Mouse (Mus musculus): Measurements from ENCODE around the gene Scyl1. TPM values are rescaled to one million over a fixed set of nuclear protein-coding genes. Genes with fewer than 3 reads are reported as not detected.

Gene Scyl1
- total and polyA plus RNA-seq, 3 experiments, result 36.0 to 64.1 TPM; not detected in 1

DNA sequence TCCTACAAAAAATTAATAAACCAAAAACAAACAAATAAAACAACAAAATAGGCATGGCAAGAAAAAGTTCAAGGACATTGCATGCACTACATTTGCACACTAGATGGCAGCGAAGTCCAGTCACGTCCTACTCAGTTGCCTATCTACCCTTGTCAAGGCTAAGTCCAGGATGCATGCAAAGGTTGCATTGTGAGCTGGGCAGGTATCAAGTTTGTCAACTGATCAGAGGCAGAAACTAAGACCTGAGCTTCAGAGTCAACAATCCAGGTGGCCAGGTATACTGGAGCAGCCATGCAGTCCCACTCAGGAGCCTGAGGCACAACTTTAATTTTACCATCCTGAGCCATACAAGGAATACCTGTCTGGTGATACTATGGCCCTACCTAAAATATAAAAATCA is 21.9 kb upstream of the Scyl1 start (continued):
- TF ChIP-seq CTCF (IDR thresholded peaks at IDR 0.05 in 2 of 3, conservative IDR thresholded peaks at IDR 0.05 in 1 of 3; ENCODE audit: control insufficient read depth in 1 of 3, insufficient read depth in 1 of 3, low read depth in 2 of 3, low read length in 3 of 3, poor library complexity in 1 of 3, severe bottlenecking in 1 of 3) (peak; percentile 71 to 98 (median 84)), USF1 (IDR thresholded peaks at IDR 0.05; ENCODE audit: low read depth, low read length) (no peak), E2F4 (IDR thresholded peaks at IDR 0.05; ENCODE audit: borderline replicate concordance, low read depth, low read length) (no peak), TCF12 (IDR thresholded peaks at IDR 0.05; ENCODE audit: low read depth, low read length) (no peak), MXI1 (IDR thresholded peaks at IDR 0.05; ENCODE audit: low read depth, low read length) (peak; percentile 41; the same call in 1 of the 2 replicates)

DNA sequence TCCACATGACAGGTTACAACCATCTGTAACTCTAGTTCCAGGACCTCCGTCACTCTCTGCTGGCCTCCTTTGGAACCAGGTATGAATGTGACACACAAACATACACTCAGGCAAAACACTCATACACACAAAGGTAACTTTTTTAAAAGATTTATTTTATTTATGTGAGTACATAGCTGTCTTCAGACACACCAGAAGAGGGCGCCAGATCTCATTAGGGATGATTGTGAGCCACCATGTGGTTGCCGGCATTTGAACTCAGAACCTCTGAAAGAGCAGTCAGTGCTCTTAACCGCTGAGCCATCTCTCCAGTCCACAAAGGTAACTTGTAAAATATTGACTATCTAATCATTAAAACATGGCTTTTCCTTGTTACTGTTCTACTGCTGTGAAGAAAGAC is 20.1 kb upstream of the Scyl1 start:
- no peak overlapping the region for H3K4me3 ChIP-seq (ENCODE audit: control insufficient read depth in 1 of 2, insufficient read depth in 1 of 2, low read depth in 2 of 2, low read length in 2 of 2)
- H3K4me1 ChIP-seq (ENCODE audit: control insufficient read depth in 1 of 2, insufficient read depth in 2 of 2, low read length in 2 of 2), result peaks cover 0 to 13% of the 10 kb centered on the region in 2 experiments; a peak in 2 of 4 replicates

DNA sequence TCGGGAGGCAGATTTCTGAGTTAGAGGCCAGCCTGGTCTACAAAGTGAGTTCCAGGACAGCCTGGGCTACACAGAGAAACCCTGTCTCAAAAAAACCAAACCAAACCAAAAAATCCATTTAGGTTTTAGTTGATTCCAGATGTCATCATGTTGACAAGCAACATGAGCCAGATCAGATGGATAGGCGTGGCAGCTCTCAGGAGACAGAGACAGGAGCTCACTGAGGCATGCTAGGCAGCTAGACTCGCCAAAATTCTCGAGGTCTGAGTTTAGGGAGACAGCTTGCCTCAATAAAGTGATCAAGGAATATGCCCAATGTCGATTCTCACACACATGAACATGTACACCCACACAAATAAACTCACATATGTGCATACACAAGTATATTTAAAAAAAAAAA is 17.8 kb upstream of the Scyl1 start:
- no peak for DNase-seq (ENCODE audit: low read depth, low spot score)
- Histone ChIP-seq H3K27ac (ENCODE audit: control insufficient read depth, low read depth, low read length) (no peak overlapping the region), H3K36me3 (ENCODE audit: control insufficient read depth in 1 of 2, insufficient read depth in 2 of 2, low read length in 2 of 2) (peaks cover 0 to 3% of the 10 kb centered on the region in 2 experiments; a peak in 1 of 4 replicates), H3K79me2 (ENCODE audit: control insufficient read depth, insufficient read depth, low read length, poor library complexity) (no peaks in the 10 kb centered on the region), H3K9ac (ENCODE audit: control insufficient read depth, low read depth, low read length, poor library complexity, severe bottlenecking) (no peak overlapping the region), H3K9me3 (replicated peaks; ENCODE audit: insufficient read depth, low read length) (no peaks in the 10 kb centered on the region), H3K4me3 (ENCODE audit: control insufficient read depth in 1 of 2, insufficient read depth in 1 of 2, low read depth in 2 of 2, low read length in 2 of 2) (no peak overlapping the region), H3K27me3 (ENCODE audit: control insufficient read depth in 1 of 2, insufficient read depth in 2 of 2, low read length in 2 of 2) (no peaks in the 10 kb centered on the region), H3K4me1 (ENCODE audit: control insufficient read depth in 1 of 2, insufficient read depth in 2 of 2, low read length in 2 of 2) (peaks cover 0 to 11% of the 10 kb centered on the region in 2 experiments; a peak in 2 of 4 replicates)
- no peak for TF ChIP-seq TCF12 (IDR thresholded peaks at IDR 0.05; ENCODE audit: low read depth, low read length)
- TF ChIP-seq POLR2A (IDR thresholded peaks at IDR 0.05; ENCODE audit: control insufficient read depth in 1 of 2, insufficient read depth in 1 of 2, low read depth in 1 of 2, low read length in 2 of 2, poor library complexity in 1 of 2), result no peak
- no peak for TF ChIP-seq ZMIZ1 (IDR thresholded peaks at IDR 0.05; ENCODE audit: low read depth, low read length)
- no peak for TF ChIP-seq TAL1 (IDR thresholded peaks at IDR 0.05; ENCODE audit: low read length)
- no peak for TF ChIP-seq SMC3 (IDR thresholded peaks at IDR 0.05; ENCODE audit: low read depth, low read length)
- no peak for TF ChIP-seq CHD1 (IDR thresholded peaks at IDR 0.05; ENCODE audit: low read depth, low read length)
- TF ChIP-seq ZKSCAN1 (IDR thresholded peaks at IDR 0.05; ENCODE audit: low read depth, low read length), result no peak
- TF ChIP-seq POLR2AphosphoS2 (IDR thresholded peaks at IDR 0.05; ENCODE audit: low read length), result no peak
- no peak for TF ChIP-seq ELF1 (IDR thresholded peaks at IDR 0.05; ENCODE audit: low read depth, low read length)
- TF ChIP-seq MEF2A (IDR thresholded peaks at IDR 0.05; ENCODE audit: extremely low read depth, insufficient replicate concordance, low read depth, low read length, poor library complexity, severe bottlenecking), result no peak
- TF ChIP-seq E2F4 (IDR thresholded peaks at IDR 0.05; ENCODE audit: borderline replicate concordance, low read depth, low read length), result no peak
- no peak for TF ChIP-seq HCFC1 (IDR thresholded peaks at IDR 0.05; ENCODE audit: low read depth, low read length)
- no peak for TF ChIP-seq POLR2AphosphoS5 (IDR thresholded peaks at IDR 0.05; ENCODE audit: borderline replicate concordance, low read depth, low read length)
- no peak for TF ChIP-seq GABPA (IDR thresholded peaks at IDR 0.05; ENCODE audit: low read depth, low read length)

More for the DNA sequence above, 20.1 kb upstream of the Scyl1 start:
- DNase-seq (ENCODE audit: low read depth, low spot score), result no peak
- Histone ChIP-seq H3K9ac (ENCODE audit: control insufficient read depth, low read depth, low read length, poor library complexity, severe bottlenecking) (no peak overlapping the region), H3K9me3 (replicated peaks; ENCODE audit: insufficient read depth, low read length) (no peaks in the 10 kb centered on the region), H3K36me3 (ENCODE audit: control insufficient read depth in 1 of 2, insufficient read depth in 2 of 2, low read length in 2 of 2) (peaks cover 0 to 14% of the 10 kb centered on the region in 2 experiments; a peak in 3 of 4 replicates), H3K27me3 (ENCODE audit: control insufficient read depth in 1 of 2, insufficient read depth in 2 of 2, low read length in 2 of 2) (no peaks in the 10 kb centered on the region), H3K79me2 (ENCODE audit: control insufficient read depth, insufficient read depth, low read length, poor library complexity) (no peaks in the 10 kb centered on the region), H3K27ac (ENCODE audit: control insufficient read depth, low read depth, low read length) (no peak overlapping the region)
- TF ChIP-seq HCFC1 (IDR thresholded peaks at IDR 0.05; ENCODE audit: low read depth, low read length) (no peak), TCF12 (IDR thresholded peaks at IDR 0.05; ENCODE audit: low read depth, low read length) (no peak), RAD21 (IDR thresholded peaks at IDR 0.05; ENCODE audit: low read depth, low read length) (no peak), ETS1 (IDR thresholded peaks at IDR 0.05; ENCODE audit: low read depth, low read length) (no peak), RCOR1 (IDR thresholded peaks at IDR 0.05; ENCODE audit: low read depth, low read length) (no peak), USF1 (IDR thresholded peaks at IDR 0.05; ENCODE audit: low read depth, low read length) (no peak), GATA1 (IDR thresholded peaks at IDR 0.05; ENCODE audit: low read depth, low read length) (no peak), GABPA (IDR thresholded peaks at IDR 0.05; ENCODE audit: low read depth, low read length) (no peak), CHD2 (IDR thresholded peaks at IDR 0.05; ENCODE audit: low read length) (no peak), USF2 (IDR thresholded peaks at IDR 0.05; ENCODE audit: borderline replicate concordance in 1 of 2, insufficient read depth in 1 of 2, low read depth in 1 of 2, low read length in 2 of 2) (no peak), ZMIZ1 (IDR thresholded peaks at IDR 0.05; ENCODE audit: low read depth, low read length) (no peak), CTCF (IDR thresholded peaks at IDR 0.05 in 2 of 3, conservative IDR thresholded peaks at IDR 0.05 in 1 of 3; ENCODE audit: control insufficient read depth in 1 of 3, insufficient read depth in 1 of 3, low read depth in 2 of 3, low read length in 3 of 3, poor library complexity in 1 of 3, severe bottlenecking in 1 of 3) (peak; percentile 4 to 38 (median 37); a peak in 4 of 6 replicates), MXI1 (IDR thresholded peaks at IDR 0.05; ENCODE audit: low read depth, low read length) (no peak), ZC3H11A (IDR thresholded peaks at IDR 0.05; ENCODE audit: low read depth, low read length) (0 out of 2 replicates have a peak, but pooled peaks have one; percentile 8), SMC3 (IDR thresholded peaks at IDR 0.05; ENCODE audit: low read depth, low read length) (peak; percentile 21; the same call in 1 of the 2 replicates)
